Comparison of ENCODE assay signal across 19 mouse cellular contexts in the genomic region with DNA sequence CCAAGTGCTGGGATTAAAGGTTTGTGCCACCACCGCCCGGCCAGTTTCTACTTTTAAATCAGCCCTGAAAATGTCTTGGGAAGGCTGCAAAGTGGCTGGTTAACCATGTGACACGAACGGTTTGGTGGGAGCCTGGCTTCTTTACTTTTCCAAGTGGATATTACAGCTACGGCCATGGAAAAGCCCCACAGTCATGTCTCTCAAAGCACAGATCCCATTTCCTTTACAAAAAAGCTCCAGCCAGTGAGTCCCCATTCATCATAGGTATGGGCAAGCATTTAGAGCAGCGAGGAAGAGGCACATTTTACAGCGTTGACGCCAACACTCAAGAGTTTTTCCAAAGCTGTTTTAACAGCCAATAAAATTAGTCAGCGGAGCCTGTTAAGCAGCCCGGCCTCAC. TPM values are rescaled to one million over a fixed set of nuclear protein-coding genes. Genes with fewer than 3 reads are reported as not detected.
"Had no signal": no experiment of that assay in that cellular context is flagged by ENCODE, and none has a peak within 500 bp of the region (broad histone marks: within the 10 kb centered on the region; RNA-seq: fewer than 3 reads in every experiment).

No protein-coding gene starts in this region.

- H3K27ac ChIP-seq: neural tube, embryonic 15.5 days; stomach, embryonic 15.5 days; stomach, postnatal 0 days had no signal

- H3K36me3 ChIP-seq: neural tube, embryonic 15.5 days; stomach, embryonic 15.5 days had no signal

- H3K4me3 ChIP-seq: neural tube, embryonic 15.5 days; stomach, embryonic 15.5 days had no signal

- H3K27me3 ChIP-seq: stomach, embryonic 15.5 days had no signal

- H3K4me1 ChIP-seq: stomach, embryonic 15.5 days had no signal

- H3K4me2 ChIP-seq: neural tube, embryonic 15.5 days; stomach, embryonic 15.5 days had no signal

- DNase-seq: retina, postnatal 1 day; right cerebral cortex, adult 18-20 months; right cerebral cortex, postnatal 14 days; right cerebral cortex, postnatal 25 days; right cerebral cortex, postnatal 4 days; spleen, adult 18-20 months; thymus, adult 18-20 months; thymus, adult 2 months; thymus, postnatal 14 days; thymus, postnatal 25 days; thymus, postnatal 36 days; thymus, postnatal 4 days had no signal

- H3K9me3 ChIP-seq: neural tube, embryonic 15.5 days; stomach, embryonic 15.5 days had no signal

- H3K9ac ChIP-seq: neural tube, embryonic 15.5 days; stomach, embryonic 15.5 days had no signal

RNA-seq across cellular contexts. Expression of a gene that starts 43.4 kb away (rescaled TPM):
- total RNA-seq: neutrophil, adult 5-6 weeks had no signal

RNA-seq across cellular contexts. Expression of a gene that starts 47.6 kb away (rescaled TPM):
- total RNA-seq: neutrophil, adult 5-6 weeks had no signal
- polyA plus RNA-seq: small intestine, adult 2 months; spleen, adult 2 months; stomach, postnatal 0 days; urinary bladder, adult 2 months had no signal
